Mouse (Mus musculus): ENCODE results near the gene Npffr2. TPM values are rescaled to one million over a fixed set of nuclear protein-coding genes. Genes with fewer than 3 reads are reported as not detected.

Gene Npffr2
- not detected for polyA plus RNA-seq (2017; shearing (Covaris generic))

DNA sequence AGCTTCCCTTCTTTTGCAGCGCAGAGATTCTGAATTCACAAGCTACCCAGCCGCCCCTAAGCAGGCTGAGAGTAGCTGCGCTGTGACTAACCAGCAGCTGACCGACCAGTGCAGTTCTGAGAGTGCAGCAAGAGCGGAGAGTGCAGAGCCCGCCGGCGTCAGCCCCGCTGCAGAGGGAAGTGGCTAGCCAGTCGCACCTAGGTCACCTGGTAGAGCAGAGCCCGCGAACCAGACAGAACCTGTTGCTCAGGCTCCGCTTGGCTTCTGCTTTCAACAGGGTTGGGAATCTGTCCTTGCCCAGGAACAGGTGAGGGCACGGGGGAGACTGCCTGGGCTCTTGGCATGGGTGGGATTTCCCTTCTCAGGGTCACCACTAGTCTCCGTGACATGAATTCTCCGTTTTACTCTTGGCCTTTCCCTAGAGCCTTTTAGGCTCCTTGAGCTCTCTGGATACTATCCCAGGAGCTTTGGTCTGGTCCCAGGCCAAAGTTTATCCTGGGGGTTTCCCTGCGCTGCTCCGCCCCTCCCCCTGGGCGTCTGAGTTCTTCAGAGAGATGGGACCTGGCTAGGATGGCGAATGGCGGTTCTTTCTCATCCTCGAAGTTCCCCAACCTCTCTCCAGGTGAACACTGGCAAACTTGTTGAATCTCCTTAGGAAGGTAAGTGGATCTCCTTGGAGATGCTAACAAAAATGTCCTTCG lies at the start of gene Npffr2:
Gene Npffr2, plus strand, starts transcription at position 552 of the 701 bp plus-strand sequence.

Other genes starting within 250 kb of the Npffr2 start
- gene Gc, start 69.5 kb upstream of the Npffr2 start, polyA plus RNA-seq (2017; shearing (Covaris generic)) = not detected